Mouse (Mus musculus): ENCODE data around the gene Olfr1346.
"Not testable (repeated sequence)": the region's sequence is repeated elsewhere in the genome, so short reads cannot be mapped to it uniquely, and the experiment has no call there.

DNA sequence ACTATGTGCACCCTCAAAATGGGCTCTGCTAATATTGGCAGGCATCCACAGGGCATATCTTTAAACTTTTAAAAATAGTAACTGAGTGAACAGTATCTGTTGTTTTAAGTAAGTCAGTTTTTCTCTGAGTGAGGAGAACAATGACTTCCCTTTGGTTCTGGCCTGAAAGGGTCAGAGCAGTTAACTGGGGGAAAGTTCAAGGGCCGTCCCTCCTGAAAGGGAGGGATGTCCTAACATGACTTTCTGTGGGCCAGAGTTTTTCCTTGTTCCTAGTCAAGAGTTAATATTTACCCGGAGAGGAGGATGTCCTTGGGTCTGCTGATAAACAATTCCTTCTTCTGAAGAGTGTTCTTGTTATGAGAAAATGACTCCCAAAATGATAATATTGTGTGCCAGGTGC is 10.7 kb downstream of the Olfr1346 start:
- not testable (repeated sequence) for TF ChIP-seq CTCF (IDR thresholded peaks at IDR 0.05); POLR2A (IDR thresholded peaks at IDR 0.05; ENCODE audit: insufficient read depth, low read depth, low read length)

Data from heart, adult 2 months (tissue).